Mouse (Mus musculus): ENCODE measurements around the gene Kcna3. TPM values are rescaled to one million over a fixed set of nuclear protein-coding genes. Genes with fewer than 3 reads are reported as not detected.
A peak's percentile ranks its signal among the peaks of the same experiment; 100 is the strongest.

The Kcna3 gene
- polyA plus RNA-seq, 1 experiment from 2014 or later: 4.5 TPM

DNA sequence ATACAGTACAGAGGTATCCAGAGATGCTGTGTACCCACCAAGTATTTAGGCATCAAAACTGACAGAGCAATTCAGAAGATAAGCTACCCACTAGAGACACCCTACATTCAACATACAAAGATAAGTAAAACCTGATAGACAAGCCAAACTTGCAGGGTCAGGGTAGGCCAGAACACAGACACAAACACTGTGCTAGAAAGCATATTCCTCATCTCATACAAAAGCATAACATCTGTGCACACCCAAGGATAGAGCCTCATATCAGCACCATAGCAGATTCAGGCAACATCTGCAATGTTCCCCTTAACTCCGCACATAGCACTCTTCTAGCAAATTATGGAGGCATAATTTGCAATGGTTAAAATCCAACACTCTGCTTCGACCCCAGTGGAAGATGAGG is 41.1 kb downstream of the Kcna3 start:
- H3K4me2 ChIP-seq: no peak overlapping the region
- ATAC-seq (ENCODE audit: insufficient read depth): peak; percentile 73
- no peaks in the 10 kb centered on the region for H3K9me3 ChIP-seq (ENCODE audit: low read depth, low read length)
- H3K4me1 ChIP-seq (ENCODE audit: insufficient read depth): peaks cover 3% of the 10 kb centered on the region; the same call in 1 of the 2 replicates
- no peak overlapping the region for H3K27ac ChIP-seq (ENCODE audit: low read depth)
- no peaks in the 10 kb centered on the region for H3K27me3 ChIP-seq (ENCODE audit: insufficient read depth, low read length)
- H3K36me3 ChIP-seq (ENCODE audit: insufficient read depth): no peaks in the 10 kb centered on the region
- no peak overlapping the region for H3K9ac ChIP-seq
- no peak for TF ChIP-seq CTCF (IDR thresholded peaks at IDR 0.05; ENCODE audit: low read depth)
- H3K4me3 ChIP-seq (ENCODE audit: low read depth, low read length): no peak overlapping the region
- 65% methylated on average over 2 of the region's 2 CpGs for WGBS
- DNase-seq: peak; percentile 6

DNA sequence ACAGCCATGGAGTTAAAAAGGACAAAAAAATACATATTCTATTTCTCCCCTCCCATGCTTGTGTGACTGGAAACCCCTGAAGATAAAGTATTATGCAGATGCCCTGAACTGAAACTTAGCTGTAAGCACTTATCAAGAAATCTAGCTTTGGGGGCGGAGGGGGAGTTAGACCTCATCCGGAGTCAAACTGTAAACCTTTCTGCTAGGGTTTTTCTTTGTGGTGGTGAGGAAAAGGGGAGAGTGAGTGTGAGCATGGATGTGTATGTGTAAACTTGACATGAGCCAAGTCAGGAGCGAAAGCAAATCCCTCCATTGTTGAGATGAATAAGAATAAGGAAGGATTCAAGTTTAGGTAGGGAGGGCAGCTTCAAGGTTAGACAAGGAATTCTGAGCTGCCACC is 44.8 kb downstream of the Kcna3 start:
- DNase-seq (no peak), ATAC-seq (ENCODE audit: insufficient read depth) (no peak)
- Histone ChIP-seq H3K9me3 (ENCODE audit: low read depth, low read length) (no peaks in the 10 kb centered on the region), H3K27me3 (ENCODE audit: insufficient read depth, low read length) (no peaks in the 10 kb centered on the region), H3K4me1 (ENCODE audit: insufficient read depth) (peaks cover 3% of the 10 kb centered on the region; the same call in 1 of the 2 replicates), H3K4me3 (ENCODE audit: low read depth, low read length) (no peak overlapping the region), H3K36me3 (ENCODE audit: insufficient read depth) (no peaks in the 10 kb centered on the region), H3K27ac (ENCODE audit: low read depth) (no peak overlapping the region), H3K4me2 (no peak overlapping the region), H3K9ac (no peak overlapping the region)
- 63% methylated on average over 3 of the region's 3 CpGs for WGBS
- no peak for TF ChIP-seq CTCF (IDR thresholded peaks at IDR 0.05; ENCODE audit: low read depth)

DNA sequence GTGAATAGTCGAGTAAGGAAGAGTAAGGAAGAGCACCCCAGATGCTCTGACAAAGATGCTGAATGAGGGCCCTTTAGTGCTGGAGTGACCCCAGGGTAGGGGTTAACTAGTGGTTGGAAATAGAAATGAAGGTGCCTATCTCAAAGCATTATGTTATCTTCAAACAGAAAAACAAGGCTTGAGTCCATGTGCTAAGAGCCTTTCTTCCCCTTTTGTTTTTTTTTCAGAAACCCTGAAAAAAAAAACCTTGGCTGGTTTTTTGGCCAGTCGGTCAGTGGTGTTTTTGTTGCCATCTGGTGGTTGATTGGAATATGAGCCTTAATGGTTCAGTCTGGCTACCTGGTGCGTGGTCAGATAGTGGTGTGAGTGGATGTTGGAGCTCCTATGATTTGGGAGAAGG is 45.3 kb downstream of the Kcna3 start:
- DNase-seq: peak; percentile 74
- H3K9me3 ChIP-seq (ENCODE audit: low read depth, low read length): no peaks in the 10 kb centered on the region
- H3K9ac ChIP-seq: no peak overlapping the region
- TF ChIP-seq CTCF (IDR thresholded peaks at IDR 0.05; ENCODE audit: low read depth): peak; percentile 62
- no peaks in the 10 kb centered on the region for H3K27me3 ChIP-seq (ENCODE audit: insufficient read depth, low read length)
- peaks cover 3% of the 10 kb centered on the region; the same call in 1 of the 2 replicates for H3K4me1 ChIP-seq (ENCODE audit: insufficient read depth)
- H3K36me3 ChIP-seq (ENCODE audit: insufficient read depth): no peaks in the 10 kb centered on the region
- H3K4me2 ChIP-seq: no peak overlapping the region
- no peak overlapping the region for H3K27ac ChIP-seq (ENCODE audit: low read depth)
- 23% methylated on average over 3 of the region's 3 CpGs for WGBS
- H3K4me3 ChIP-seq (ENCODE audit: low read depth, low read length): no peak overlapping the region
- no peak for ATAC-seq (ENCODE audit: insufficient read depth)

DNA sequence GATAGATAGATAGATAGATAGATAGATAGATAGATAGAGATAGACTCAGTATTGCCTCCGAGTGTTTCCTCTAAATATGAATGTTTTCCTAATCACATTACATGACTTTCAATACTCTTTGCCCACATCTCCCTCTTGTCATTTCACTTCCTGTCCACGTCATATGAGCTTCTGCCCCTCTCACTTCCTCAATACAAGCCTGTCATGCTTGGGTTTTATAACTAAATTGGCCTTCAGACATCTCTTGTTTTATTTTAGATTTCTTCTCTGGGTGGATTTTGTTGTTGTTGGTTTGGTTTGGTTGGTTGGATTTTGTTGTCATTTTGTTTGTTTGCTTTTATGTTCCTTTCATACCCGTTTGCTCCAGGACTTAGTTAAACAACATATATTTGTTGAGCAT is 48.6 kb downstream of the Kcna3 start:
- ATAC-seq (ENCODE audit: insufficient read depth): no peak
- H3K4me3 ChIP-seq (ENCODE audit: low read depth, low read length): no peak overlapping the region
- no peak overlapping the region for H3K4me2 ChIP-seq

DNA sequence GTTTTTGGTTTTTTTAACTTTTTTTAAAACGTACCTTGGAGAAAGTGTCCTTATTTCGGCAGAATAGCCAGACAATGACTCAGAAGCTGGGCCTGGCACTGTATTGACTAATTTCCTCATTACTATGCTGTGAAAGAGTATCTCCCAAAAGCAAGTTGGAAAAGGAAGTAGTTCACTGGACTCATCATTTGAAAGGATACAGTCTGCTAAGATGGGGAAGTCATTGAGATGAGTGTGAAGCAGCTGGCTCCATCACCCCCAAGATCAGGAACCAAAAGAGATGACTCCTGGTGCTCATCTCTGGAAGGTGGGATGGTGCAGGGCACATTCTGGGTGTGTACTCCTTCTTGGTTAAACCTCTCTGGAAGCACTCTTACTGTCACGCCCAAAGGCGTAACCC is 51.4 kb downstream of the Kcna3 start:
- H3K4me1 ChIP-seq (ENCODE audit: insufficient read depth): no peaks in the 10 kb centered on the region
- no peaks in the 10 kb centered on the region for H3K36me3 ChIP-seq (ENCODE audit: insufficient read depth)
- 80% methylated on average over 4 of the region's 4 CpGs for WGBS
- H3K4me3 ChIP-seq (ENCODE audit: low read depth, low read length): no peak overlapping the region
- H3K4me2 ChIP-seq: no peak overlapping the region
- DNase-seq: no peak
- H3K9me3 ChIP-seq (ENCODE audit: low read depth, low read length): no peaks in the 10 kb centered on the region
- H3K9ac ChIP-seq: no peak overlapping the region
- TF ChIP-seq CTCF (IDR thresholded peaks at IDR 0.05; ENCODE audit: low read depth): no peak
- H3K27ac ChIP-seq (ENCODE audit: low read depth): no peak overlapping the region
- no peaks in the 10 kb centered on the region for H3K27me3 ChIP-seq (ENCODE audit: insufficient read depth, low read length)
- ATAC-seq (ENCODE audit: insufficient read depth): no peak

More for the DNA sequence above, 48.6 kb downstream of the Kcna3 start:
- H3K36me3 ChIP-seq (ENCODE audit: insufficient read depth): no peaks in the 10 kb centered on the region
- no peaks in the 10 kb centered on the region for H3K4me1 ChIP-seq (ENCODE audit: insufficient read depth)
- no peak for TF ChIP-seq CTCF (IDR thresholded peaks at IDR 0.05; ENCODE audit: low read depth)
- no peak for DNase-seq
- 69% methylated on average over 3 of the region's 3 CpGs for WGBS
- H3K9ac ChIP-seq: no peak overlapping the region
- H3K27ac ChIP-seq (ENCODE audit: low read depth): no peak overlapping the region
- no peaks in the 10 kb centered on the region for H3K27me3 ChIP-seq (ENCODE audit: insufficient read depth, low read length)
- H3K9me3 ChIP-seq (ENCODE audit: low read depth, low read length): no peaks in the 10 kb centered on the region

Other genes with a start within 250 kb of the Kcna3 start
- 7.0 and 8.3 TPM in 2 replicates for gene Cd53, start 246.0 kb upstream of the Kcna3 start, polyA plus RNA-seq (2014; fragmentation: Nextera tagmentation; extraction: Ambion mirVana)
- gene Olfr266, start 209.9 kb upstream of the Kcna3 start, polyA plus RNA-seq (2014; fragmentation: Nextera tagmentation; extraction: Ambion mirVana): not detected in 2 replicates
- 0.42 and 0.51 TPM in 2 replicates for gene Kcna2, start 65.0 kb downstream of the Kcna3 start, polyA plus RNA-seq (2014; fragmentation: Nextera tagmentation; extraction: Ambion mirVana)
- not detected in 2 replicates for gene Kcna10, start 146.9 kb downstream of the Kcna3 start, polyA plus RNA-seq (2014; fragmentation: Nextera tagmentation; extraction: Ambion mirVana)
- 139 and 158 TPM in 2 replicates for gene Cym, start 185.6 kb downstream of the Kcna3 start, polyA plus RNA-seq (2014; fragmentation: Nextera tagmentation; extraction: Ambion mirVana)
- gene A630076J17Rik, start 194.4 kb downstream of the Kcna3 start, polyA plus RNA-seq (2014; fragmentation: Nextera tagmentation; extraction: Ambion mirVana): 0.43 and 0.54 TPM in 2 replicates
- gene Prok1, start 203.5 kb downstream of the Kcna3 start, polyA plus RNA-seq (2014; fragmentation: Nextera tagmentation; extraction: Ambion mirVana): 0.12 TPM in 1 of 2 replicates, not detected in the other
- 184 and 195 TPM in 2 replicates for gene Lamtor5, start 242.7 kb downstream of the Kcna3 start, polyA plus RNA-seq (2014; fragmentation: Nextera tagmentation; extraction: Ambion mirVana)

Data from lung, embryonic 14.5 days (tissue).